Mouse (Mus musculus): ENCODE results near the gene Srp68. TPM values are rescaled to one million over a fixed set of nuclear protein-coding genes. Genes with fewer than 3 reads are reported as not detected.

Gene Srp68
- 26.5 and 29.7 TPM in 2 replicates for polyA plus RNA-seq (2012; rRNA removed; ENCODE audit: low replicate concordance)

GRCm38 (mm10) chr11:116274045-116274666 lies at the start of gene Srp68:
Srp68 (minus strand) TSS chr11:116274217.

GRCm38 (mm10) chr11:116307019-116307725 lies 33.2 kb upstream of the Srp68 start, which contains the start of gene Exoc7:
Exoc7 (minus strand) TSS chr11:116307233.

GRCm38 (mm10) chr11:116280751-116281663 lies 7.0 kb upstream of the Srp68 start, which contains the start of gene Galr2:
Galr2 (plus strand) TSS chr11:116280939.

GRCm38 (mm10) chr11:116237742-116238395 lies 36.1 kb downstream of the Srp68 start, which contains the start of gene Evpl:
Evpl (minus strand) TSS chr11:116238077.

GRCm38 (mm10) chr11:116198639-116199531 lies 75.1 kb downstream of the Srp68 start, which contains the start of the genes Ten1 and Acox1:
Ten1 (plus strand) TSS chr11:116198855.
Acox1 (minus strand) TSS chr11:116199045.

Other genes with a start within 250 kb of the Srp68 start
- gene H3f3b, start 246.3 kb downstream of the Srp68 start, polyA plus RNA-seq (2012; rRNA removed; ENCODE audit: low replicate concordance), result 118 and 156 TPM in 2 replicates
- 16.6 and 27.4 TPM in 2 replicates for gene Unk, start 243.9 kb downstream of the Srp68 start, polyA plus RNA-seq (2012; rRNA removed; ENCODE audit: low replicate concordance)
- gene Unc13d, start 196.3 kb downstream of the Srp68 start, polyA plus RNA-seq (2012; rRNA removed; ENCODE audit: low replicate concordance), result 5.5 and 11.2 TPM in 2 replicates
- 285 and 420 TPM in 2 replicates for gene Wbp2, start 187.2 kb downstream of the Srp68 start, polyA plus RNA-seq (2012; rRNA removed; ENCODE audit: low replicate concordance)
- 36.2 and 37.8 TPM in 2 replicates for gene Trim47, start 147.0 kb downstream of the Srp68 start, polyA plus RNA-seq (2012; rRNA removed; ENCODE audit: low replicate concordance)
- gene Trim65, start 143.1 kb downstream of the Srp68 start, polyA plus RNA-seq (2012; rRNA removed; ENCODE audit: low replicate concordance), result 10.0 and 11.2 TPM in 2 replicates
- gene Mrpl38, start 135.3 kb downstream of the Srp68 start, polyA plus RNA-seq (2012; rRNA removed; ENCODE audit: low replicate concordance), result 57.3 and 106 TPM in 2 replicates
- gene Fbf1, start 106.1 kb downstream of the Srp68 start, polyA plus RNA-seq (2012; rRNA removed; ENCODE audit: low replicate concordance), result 4.7 and 8.8 TPM in 2 replicates
- gene Ten1, start 75.4 kb downstream of the Srp68 start, polyA plus RNA-seq (2012; rRNA removed; ENCODE audit: low replicate concordance), result 19.6 and 27.1 TPM in 2 replicates
- 87.1 and 95.2 TPM in 2 replicates for gene Acox1, start 75.2 kb downstream of the Srp68 start, polyA plus RNA-seq (2012; rRNA removed; ENCODE audit: low replicate concordance)
- gene Evpl, start 36.1 kb downstream of the Srp68 start, polyA plus RNA-seq (2012; rRNA removed; ENCODE audit: low replicate concordance), result 5.0 and 6.3 TPM in 2 replicates
- 4.7 and 14.9 TPM in 2 replicates for gene Galr2, start 6.7 kb upstream of the Srp68 start, polyA plus RNA-seq (2012; rRNA removed; ENCODE audit: low replicate concordance)
- gene Exoc7, start 33.0 kb upstream of the Srp68 start, polyA plus RNA-seq (2012; rRNA removed; ENCODE audit: low replicate concordance), result 12.6 and 16.3 TPM in 2 replicates
- 0.15 and 0.22 TPM in 2 replicates for gene Foxj1, start 61.2 kb upstream of the Srp68 start, polyA plus RNA-seq (2012; rRNA removed; ENCODE audit: low replicate concordance)
- gene Rnf157, start 138.8 kb upstream of the Srp68 start, polyA plus RNA-seq (2012; rRNA removed; ENCODE audit: low replicate concordance), result 1.9 and 2.1 TPM in 2 replicates
- gene Ubald2, start 159.9 kb upstream of the Srp68 start, polyA plus RNA-seq (2012; rRNA removed; ENCODE audit: low replicate concordance), result 255 and 734 TPM in 2 replicates
- 0.11 and 0.49 TPM in 2 replicates for gene Qrich2, start 192.0 kb upstream of the Srp68 start, polyA plus RNA-seq (2012; rRNA removed; ENCODE audit: low replicate concordance)
- gene Prpsap1, start 220.0 kb upstream of the Srp68 start, polyA plus RNA-seq (2012; rRNA removed; ENCODE audit: low replicate concordance), result 640 and 1,209 TPM in 2 replicates

Data from duodenum, adult 2 months (tissue).